Mouse (Mus musculus) urinary bladder, postnatal 25 days (tissue): Measurements from ENCODE around the gene Olfr583.

Experiments used
- DNase-seq: peaks from one replicate; pipeline ENCODE4 v3.0.0; 2022; ENCODE audit warnings: low spot score

Olfr583 gene

DNA sequence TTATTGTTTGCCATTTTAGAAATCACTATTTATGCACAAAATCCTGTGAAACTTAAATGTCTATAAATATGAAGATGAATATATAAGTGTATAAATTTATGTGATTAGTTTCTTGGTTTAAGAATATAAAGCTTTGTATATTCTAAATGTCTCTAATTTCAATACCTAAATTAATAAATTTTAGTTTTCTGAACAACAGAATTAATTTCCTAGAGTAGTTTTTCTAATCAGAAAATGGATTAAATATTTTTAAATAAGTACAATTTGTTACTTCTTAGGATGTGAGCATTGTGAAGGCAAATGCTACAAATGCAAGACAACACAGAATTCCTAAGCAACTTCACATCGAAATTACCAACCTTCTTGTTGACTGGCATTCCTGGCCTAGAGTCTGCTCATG is at the start of gene Olfr583:
Gene Olfr583, plus strand, starts transcription at position 301 of the 400 bp plus-strand sequence.
- no peak for DNase-seq

DNA sequence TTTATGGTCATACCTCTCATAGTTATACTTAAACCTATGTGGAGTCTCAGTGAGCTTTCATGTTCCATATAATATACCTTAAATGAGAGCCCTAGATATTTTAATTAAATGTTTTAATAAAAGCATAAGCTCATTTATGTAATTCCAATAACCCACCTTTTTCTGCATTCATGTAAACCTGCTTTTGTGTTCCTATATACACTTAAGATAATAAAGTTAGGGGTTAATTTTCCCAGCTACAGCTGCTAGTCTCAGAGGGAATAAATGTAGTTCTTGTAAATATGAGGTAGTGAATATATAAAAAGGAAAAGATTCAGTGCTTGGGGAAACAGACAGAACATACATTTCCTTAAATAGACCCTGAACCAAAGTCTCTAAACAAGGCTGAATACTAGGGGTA is 13.4 kb upstream of the Olfr583 start, which contains the start of gene Olfr582:
Gene Olfr582, plus strand, starts transcription at position 301 of the 400 bp plus-strand sequence.
- no peak for DNase-seq

DNA sequence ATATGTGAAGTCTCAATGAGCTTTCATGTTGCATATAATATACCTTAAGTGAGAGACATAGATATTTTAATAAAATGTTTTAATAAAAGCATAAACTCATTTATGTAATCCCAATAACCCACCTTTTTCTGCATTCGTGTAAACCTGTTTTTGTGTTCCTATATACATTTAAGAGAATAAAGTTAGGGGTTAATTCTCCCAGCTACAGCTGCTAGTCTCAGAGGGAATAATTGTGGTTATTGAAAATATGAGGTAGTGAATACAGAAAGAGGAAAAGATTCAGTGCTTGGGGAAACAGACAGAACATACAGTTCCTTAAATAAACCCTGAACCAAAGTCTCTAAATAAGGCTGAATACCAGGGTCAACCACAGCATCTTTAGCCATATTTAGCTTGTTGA is 30.5 kb downstream of the Olfr583 start, which contains the start of gene Olfr584:
Gene Olfr584, plus strand, starts transcription at position 301 of the 400 bp plus-strand sequence.
- DNase-seq, result no peak

- no peak for DNase-seq
Observed at GRCm38 (mm10) chr7:103097420-103097819, 46.3 kb downstream of the Olfr583 start, which contains the start of gene Olfr585. Gene Olfr585 (plus strand): TSS chr7:103097720.
